16 mouse cellular contexts compared by ENCODE assay signal in the genomic region with DNA sequence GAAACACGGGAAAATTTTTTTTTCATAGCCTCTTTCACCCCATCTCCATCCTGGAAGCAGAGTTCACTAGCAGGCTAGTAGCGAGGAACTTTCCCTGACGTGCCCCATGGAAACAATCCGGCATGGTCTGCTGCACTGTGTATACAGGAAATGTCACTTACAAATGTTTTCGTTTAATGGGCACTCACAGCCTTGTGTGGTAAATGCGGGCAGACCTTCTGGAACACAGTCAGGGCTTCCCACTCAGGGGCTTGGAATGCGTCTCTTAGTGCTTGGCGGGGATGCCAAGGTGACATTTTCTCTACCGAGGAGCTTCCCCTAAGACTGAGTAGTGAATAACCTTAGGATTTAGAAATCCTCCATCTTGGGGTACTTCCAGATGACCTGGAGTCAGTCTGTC.
DNase-seq lines count a peak whose midpoint lies in the region; ATAC-seq and TF ChIP-seq lines count a peak whose summit lies in the region.
"Had no signal": no experiment of that assay in that cellular context is flagged by ENCODE, and none has a peak within 500 bp of the region (broad histone marks: within the 10 kb centered on the region; RNA-seq: fewer than 3 reads in every experiment).

No protein-coding gene starts in this region.

- CTCF ChIA-PET in Patski (lab: Charles Lee) = interaction anchor here (0.9 kb wide), 1 partner anchor 140 kb away, joined by 5 read pairs; no protein-coding TSS in a partner anchor

- no peak overlapping the region for H3K27ac ChIP-seq in kidney, adult 2 months (ENCODE audit: insufficient read depth, low read depth, low read length)
- H3K27ac ChIP-seq in kidney, postnatal 0 days = peak overlapping the region; percentile 15; the same call in 1 of the 2 replicates
- H3K27ac ChIP-seq in liver, postnatal 0 days (ENCODE audit: low read depth) = no peak overlapping the region
- H3K27ac ChIP-seq: forebrain, embryonic 15.5 days; gastrocnemius, adult 2 months; neural tube, embryonic 12.5 days had no signal

- no peak overlapping the region for H3K4me2 ChIP-seq in kidney, postnatal 0 days (ENCODE audit: low read length)
- H3K4me2 ChIP-seq in liver, postnatal 0 days (ENCODE audit: low read depth, low read length) = no peak overlapping the region
- H3K4me2 ChIP-seq: forebrain, embryonic 15.5 days; heart, embryonic 11.5 days; neural tube, embryonic 12.5 days had no signal

- in situ Hi-C loops in Patski (cut with MboI; ENCODE audit: low pct_unique_long_range_greater_than_20kb) = no loop called here

- TF ChIP-seq CTCF in kidney, adult 2 months (conservative IDR thresholded peaks at IDR 0.05; ENCODE audit: insufficient read depth, insufficient read length, low read depth, low read length) = no peak
- no peak for TF ChIP-seq CTCF in Patski (IDR thresholded peaks at IDR 0.05)
- no peak for TF ChIP-seq CTCF in kidney, postnatal 0 days (IDR thresholded peaks at IDR 0.05; ENCODE audit: low read depth)
- TF ChIP-seq CTCF in liver, postnatal 0 days (IDR thresholded peaks at IDR 0.05; ENCODE audit: low read depth) = no peak

- WGBS in kidney, adult 2 months = 32% methylated on average over 9 of the region's 9 CpGs
- WGBS in kidney, postnatal 0 days = 26% methylated on average over 9 of the region's 9 CpGs
- 63% methylated on average over 9 of the region's 9 CpGs for WGBS in liver, postnatal 0 days (ENCODE audit: insufficient replicate concordance)

- peak; percentile 38 for DNase-seq in kidney, adult 2 months
- DNase-seq in kidney, adult 18-20 months = no peak
- peak; percentile 83 for DNase-seq in Patski (ENCODE audit: low read depth, low spot score)
- DNase-seq in kidney, postnatal 0 days (ENCODE audit: low spot score) = peak; percentile 60
- DNase-seq in lung, postnatal 36 days = peak; percentile 41
- DNase-seq in liver, postnatal 0 days = no peak
- no peak for DNase-seq in gastrocnemius, adult 8-10 months (ENCODE audit: low spot score in 2 of 2)
- DNase-seq in layer of hippocampus, postnatal 25 days (ENCODE audit: extremely low spot score in 1 of 2, low spot score in 1 of 2) = no peak
- DNase-seq: adrenal gland, adult 8-10 months; gastrocnemius, adult 2 months; heart, postnatal 4 days; thymus, postnatal 4 days had no signal

- no peak for TF ChIP-seq EP300 in liver, postnatal 0 days (IDR thresholded peaks at IDR 0.05; ENCODE audit: low read depth)

- H3K4me1 ChIP-seq in kidney, adult 2 months (ENCODE audit: control insufficient read depth, insufficient read depth, low read length) = no peaks in the 10 kb centered on the region
- H3K4me1 ChIP-seq in kidney, postnatal 0 days (replicated peaks; ENCODE audit: insufficient read depth, low read length) = no peaks in the 10 kb centered on the region
- no peaks in the 10 kb centered on the region for H3K4me1 ChIP-seq in liver, postnatal 0 days (ENCODE audit: insufficient read depth)

- POLR2A ChIA-PET in Patski (lab: Charles Lee) = interaction anchor here (0.6 kb wide), 1 partner anchor 104 kb away, joined by 4 read pairs; no protein-coding TSS in a partner anchor

- H3K36me3 ChIP-seq in kidney, adult 2 months (ENCODE audit: control insufficient read depth, insufficient read depth, low read length) = no peaks in the 10 kb centered on the region
- no peaks in the 10 kb centered on the region for H3K36me3 ChIP-seq in kidney, postnatal 0 days (ENCODE audit: insufficient read depth, low read length)
- no peaks in the 10 kb centered on the region for H3K36me3 ChIP-seq in liver, postnatal 0 days (replicated peaks; ENCODE audit: insufficient read depth, low read length)
- H3K36me3 ChIP-seq: forebrain, embryonic 15.5 days; neural tube, embryonic 12.5 days had no signal

- no peaks in the 10 kb centered on the region for H3K27me3 ChIP-seq in kidney, adult 2 months (replicated peaks; ENCODE audit: control insufficient read depth, insufficient read depth, low read length)
- no peaks in the 10 kb centered on the region for H3K27me3 ChIP-seq in Patski
- no peaks in the 10 kb centered on the region for H3K27me3 ChIP-seq in kidney, postnatal 0 days (ENCODE audit: insufficient read depth, low read length)
- H3K27me3 ChIP-seq in liver, postnatal 0 days (ENCODE audit: insufficient read depth, low read length) = no peaks in the 10 kb centered on the region
- H3K27me3 ChIP-seq: forebrain, embryonic 15.5 days; neural tube, embryonic 12.5 days had no signal

- no peak overlapping the region for H3K9ac ChIP-seq in kidney, postnatal 0 days (ENCODE audit: low read depth, low read length)
- no peak overlapping the region for H3K9ac ChIP-seq in liver, postnatal 0 days (replicated peaks)
- H3K9ac ChIP-seq: forebrain, embryonic 15.5 days; neural tube, embryonic 12.5 days had no signal

- peak; percentile 95 for ATAC-seq in Patski
- ATAC-seq in kidney, postnatal 0 days (replicated peaks; ENCODE audit: low FRiP score, low read depth) = peak; percentile 69
- ATAC-seq in liver, postnatal 0 days = no peak
- ATAC-seq: forebrain, embryonic 15.5 days; inflammation-experienced regulatory T-cells, adult 6 months had no signal

- TF ChIP-seq POLR2A in kidney, adult 2 months (IDR thresholded peaks at IDR 0.05; ENCODE audit: low read depth, low read length) = no peak

- H3K4me3 ChIP-seq in kidney, adult 2 months (ENCODE audit: insufficient read depth, low read depth, low read length) = no peak overlapping the region
- H3K4me3 ChIP-seq in kidney, postnatal 0 days (replicated peaks; ENCODE audit: low read depth, low read length) = no peak overlapping the region
- H3K4me3 ChIP-seq in liver, postnatal 0 days (ENCODE audit: low read depth, low read length) = no peak overlapping the region
- H3K4me3 ChIP-seq: forebrain, embryonic 15.5 days; gastrocnemius, adult 2 months; neural tube, embryonic 12.5 days had no signal

- H3K9me3 ChIP-seq in kidney, postnatal 0 days (replicated peaks; ENCODE audit: low read length) = no peaks in the 10 kb centered on the region
- H3K9me3 ChIP-seq in liver, postnatal 0 days (ENCODE audit: low read length) = no peaks in the 10 kb centered on the region
- H3K9me3 ChIP-seq: forebrain, embryonic 15.5 days; neural tube, embryonic 12.5 days had no signal

Comparison
In these comparisons a context has a peak if more than half of its experiments do, and no peak if none do; other contexts are left out.
1. DNase-seq: peak in kidney, adult 2 months (single experiment), Patski (single experiment), kidney, postnatal 0 days (single experiment) and lung, postnatal 36 days (single experiment); none in kidney, adult 18-20 months (single experiment), liver, postnatal 0 days (single experiment), gastrocnemius, adult 8-10 months (0 of 2) and layer of hippocampus, postnatal 25 days (0 of 2).